Mouse (Mus musculus): ENCODE measurements around the gene Orc2.

GRCm38 (mm10) chr1:58503793-58504370 lies 1.0 kb downstream of the Orc2 start:
- no peak for TF ChIP-seq POLR2A (IDR thresholded peaks at IDR 0.05; ENCODE audit: low read depth, low read length)
- TF ChIP-seq CTCF (IDR thresholded peaks at IDR 0.05; ENCODE audit: borderline replicate concordance, insufficient read depth, low read length) = no peak
